24 mouse cellular contexts compared by ENCODE assay signal in the genomic region with DNA sequence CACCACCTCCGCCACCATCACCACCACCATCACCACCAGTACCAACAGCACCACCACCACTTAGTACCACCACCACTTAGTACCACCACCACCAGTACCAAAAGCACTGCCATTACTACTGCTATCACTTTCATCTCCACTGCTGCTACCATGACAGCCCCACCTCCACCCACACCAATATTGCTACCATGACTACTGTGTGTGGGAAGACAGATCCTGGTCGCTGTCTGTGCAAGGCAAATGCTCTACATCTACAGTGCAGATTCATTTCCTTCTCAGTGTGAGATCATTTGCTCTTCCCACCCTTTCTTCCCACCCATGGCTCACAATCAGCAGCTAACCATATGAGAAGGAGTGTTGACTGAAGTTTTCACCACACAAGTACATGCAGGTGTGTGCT. TPM values are rescaled to one million over a fixed set of nuclear protein-coding genes. Genes with fewer than 3 reads are reported as not detected.
DNase-seq lines count a peak whose midpoint lies in the region; ATAC-seq and TF ChIP-seq lines count a peak whose summit lies in the region.
"Had no signal": no experiment of that assay in that cellular context is flagged by ENCODE, and none has a peak within 500 bp of the region (broad histone marks: within the 10 kb centered on the region; RNA-seq: fewer than 3 reads in every experiment).

No protein-coding gene starts in this region.

- H3K27ac ChIP-seq in forebrain, embryonic 11.5 days (ENCODE audit: low read depth, low read length) = no peak overlapping the region
- no peak overlapping the region for H3K27ac ChIP-seq in forebrain, embryonic 13.5 days
- no peak overlapping the region for H3K27ac ChIP-seq in hindbrain, postnatal 0 days
- H3K27ac ChIP-seq in hindbrain, embryonic 12.5 days = no peak overlapping the region
- no peak overlapping the region for H3K27ac ChIP-seq in midbrain, embryonic 14.5 days (replicated peaks; ENCODE audit: low read depth, low read length)
- H3K27ac ChIP-seq: embryonic facial prominence, embryonic 13.5 days; hindbrain, embryonic 15.5 days; kidney, embryonic 15.5 days; midbrain, embryonic 15.5 days had no signal

- no peaks in the 10 kb centered on the region for H3K27me3 ChIP-seq in forebrain, embryonic 11.5 days (ENCODE audit: control insufficient read depth, insufficient read depth, low read length)
- no peaks in the 10 kb centered on the region for H3K27me3 ChIP-seq in forebrain, embryonic 13.5 days
- H3K27me3 ChIP-seq in hindbrain, postnatal 0 days (ENCODE audit: insufficient read depth, low read length) = no peaks in the 10 kb centered on the region
- H3K27me3 ChIP-seq in hindbrain, embryonic 12.5 days = no peaks in the 10 kb centered on the region
- H3K27me3 ChIP-seq in midbrain, embryonic 14.5 days (ENCODE audit: control insufficient read depth, insufficient read depth, low read length) = no peaks in the 10 kb centered on the region
- H3K27me3 ChIP-seq: embryonic facial prominence, embryonic 13.5 days; heart, embryonic 12.5 days; hindbrain, embryonic 15.5 days; kidney, embryonic 15.5 days; midbrain, embryonic 15.5 days had no signal

- H3K9me3 ChIP-seq in forebrain, embryonic 11.5 days (ENCODE audit: control insufficient read depth, low read length) = no peaks in the 10 kb centered on the region
- H3K9me3 ChIP-seq in forebrain, embryonic 13.5 days (replicated peaks) = no peaks in the 10 kb centered on the region
- H3K9me3 ChIP-seq in hindbrain, postnatal 0 days (ENCODE audit: low read length) = no peaks in the 10 kb centered on the region
- H3K9me3 ChIP-seq in hindbrain, embryonic 12.5 days (replicated peaks) = no peaks in the 10 kb centered on the region
- H3K9me3 ChIP-seq in midbrain, embryonic 14.5 days (ENCODE audit: control insufficient read depth, low read length) = no peaks in the 10 kb centered on the region
- H3K9me3 ChIP-seq: embryonic facial prominence, embryonic 13.5 days; heart, embryonic 12.5 days; hindbrain, embryonic 15.5 days; kidney, embryonic 15.5 days; megakaryocyte, embryonic 14.5 days; midbrain, embryonic 15.5 days had no signal

- H3K9ac ChIP-seq in forebrain, embryonic 11.5 days (ENCODE audit: low read length) = no peak overlapping the region
- no peak overlapping the region for H3K9ac ChIP-seq in forebrain, embryonic 13.5 days
- no peak overlapping the region for H3K9ac ChIP-seq in hindbrain, postnatal 0 days (replicated peaks; ENCODE audit: low read length)
- H3K9ac ChIP-seq in hindbrain, embryonic 12.5 days = no peak overlapping the region
- no peak overlapping the region for H3K9ac ChIP-seq in midbrain, embryonic 14.5 days (replicated peaks; ENCODE audit: low read length)
- H3K9ac ChIP-seq: embryonic facial prominence, embryonic 13.5 days; heart, embryonic 12.5 days; hindbrain, embryonic 15.5 days; kidney, embryonic 15.5 days; midbrain, embryonic 15.5 days had no signal

- H3K36me3 ChIP-seq in forebrain, embryonic 11.5 days (ENCODE audit: control insufficient read depth, insufficient read depth, low read length) = no peaks in the 10 kb centered on the region
- H3K36me3 ChIP-seq in forebrain, embryonic 13.5 days (ENCODE audit: poor library complexity, severe bottlenecking) = peaks cover 27% of the 10 kb centered on the region
- peaks cover 6% of the 10 kb centered on the region; the same call in 1 of the 2 replicates for H3K36me3 ChIP-seq in hindbrain, postnatal 0 days (ENCODE audit: insufficient read depth, low read length)
- peaks cover 36% of the 10 kb centered on the region for H3K36me3 ChIP-seq in hindbrain, embryonic 12.5 days
- H3K36me3 ChIP-seq in midbrain, embryonic 14.5 days (ENCODE audit: control insufficient read depth, insufficient read depth, low read length) = peaks cover 32% of the 10 kb centered on the region

- ATAC-seq in forebrain, embryonic 11.5 days (replicated peaks; ENCODE audit: low FRiP score) = no peak
- no peak for ATAC-seq in forebrain, embryonic 13.5 days
- ATAC-seq in hindbrain, postnatal 0 days = peak; percentile 27; the same call in 1 of the 2 replicates
- ATAC-seq in hindbrain, embryonic 12.5 days (ENCODE audit: low FRiP score) = no peak
- ATAC-seq in midbrain, embryonic 14.5 days (ENCODE audit: low FRiP score, low TSS enrichment) = no peak
- ATAC-seq: intestine, embryonic 16.5 days; midbrain, embryonic 15.5 days had no signal

- DNase-seq in forebrain, embryonic 11.5 days (ENCODE audit: low spot score) = peak; percentile 16
- no peak for DNase-seq in hindbrain, postnatal 0 days (ENCODE audit: low spot score)
- DNase-seq in right cerebral cortex, adult 2 months (ENCODE audit: low spot score in 2 of 2) = peak; percentile 65 to 70
- DNase-seq in right cerebral cortex, postnatal 14 days = no peak
- no peak for DNase-seq in cerebellum, postnatal 25 days
- DNase-seq in midbrain, embryonic 14.5 days = no peak
- DNase-seq: adrenal gland, adult 2 months; cerebellum, adult 9-10 months; gastrocnemius, postnatal 36 days; heart, postnatal 14 days; kidney, postnatal 4 days; lung, adult 2 months; thymus, postnatal 36 days had no signal

- TF ChIP-seq CTCF in hindbrain, postnatal 0 days (IDR thresholded peaks at IDR 0.05; ENCODE audit: low read depth) = no peak

- no peak overlapping the region for H3K4me2 ChIP-seq in forebrain, embryonic 11.5 days (ENCODE audit: low read depth, low read length, severe bottlenecking)
- H3K4me2 ChIP-seq in forebrain, embryonic 13.5 days = no peak overlapping the region
- no peak overlapping the region for H3K4me2 ChIP-seq in hindbrain, postnatal 0 days (ENCODE audit: low read depth, low read length)
- H3K4me2 ChIP-seq in hindbrain, embryonic 12.5 days (replicated peaks) = no peak overlapping the region
- no peak overlapping the region for H3K4me2 ChIP-seq in midbrain, embryonic 14.5 days (ENCODE audit: low read length)
- H3K4me2 ChIP-seq: embryonic facial prominence, embryonic 13.5 days; heart, embryonic 12.5 days; hindbrain, embryonic 15.5 days; kidney, embryonic 15.5 days; liver, embryonic 11.5 days; midbrain, embryonic 15.5 days had no signal

- 90% methylated on average over 2 of the region's 2 CpGs for WGBS in forebrain, embryonic 11.5 days
- WGBS in forebrain, embryonic 13.5 days = 98% methylated on average over 2 of the region's 2 CpGs
- 88% methylated on average over 2 of the region's 2 CpGs for WGBS in hindbrain, postnatal 0 days
- WGBS in hindbrain, embryonic 12.5 days = 90% methylated on average over 2 of the region's 2 CpGs
- WGBS in midbrain, embryonic 14.5 days = 85% methylated on average over 2 of the region's 2 CpGs

- H3K4me3 ChIP-seq in forebrain, embryonic 11.5 days (ENCODE audit: low read depth, low read length) = no peak overlapping the region
- no peak overlapping the region for H3K4me3 ChIP-seq in forebrain, embryonic 13.5 days
- no peak overlapping the region for H3K4me3 ChIP-seq in hindbrain, postnatal 0 days (ENCODE audit: low read length)
- no peak overlapping the region for H3K4me3 ChIP-seq in hindbrain, embryonic 12.5 days
- H3K4me3 ChIP-seq in midbrain, embryonic 14.5 days (replicated peaks; ENCODE audit: low read depth, low read length) = no peak overlapping the region
- H3K4me3 ChIP-seq: embryonic facial prominence, embryonic 13.5 days; heart, embryonic 12.5 days; hindbrain, embryonic 15.5 days; kidney, embryonic 15.5 days; megakaryocyte, embryonic 14.5 days; midbrain, embryonic 15.5 days had no signal

- no peaks in the 10 kb centered on the region for H3K4me1 ChIP-seq in forebrain, embryonic 11.5 days (replicated peaks; ENCODE audit: control insufficient read depth, insufficient read depth, low read length)
- H3K4me1 ChIP-seq in forebrain, embryonic 13.5 days = peaks cover 22% of the 10 kb centered on the region
- H3K4me1 ChIP-seq in hindbrain, postnatal 0 days (ENCODE audit: insufficient read depth, low read length) = no peaks in the 10 kb centered on the region
- H3K4me1 ChIP-seq in hindbrain, embryonic 12.5 days = no peaks in the 10 kb centered on the region
- no peaks in the 10 kb centered on the region for H3K4me1 ChIP-seq in midbrain, embryonic 14.5 days (ENCODE audit: control insufficient read depth, insufficient read depth, low read length)
- H3K4me1 ChIP-seq: kidney, embryonic 15.5 days; midbrain, embryonic 15.5 days had no signal

RNA-seq across cellular contexts. Expression of a gene that starts 43.2 kb away (rescaled TPM):
- 0.79 and 1.1 TPM in 2 replicates for polyA plus RNA-seq in forebrain, embryonic 11.5 days (2014; fragmentation: Nextera tagmentation; extraction: Ambion mirVana)
- polyA plus RNA-seq in forebrain, embryonic 13.5 days (2015; fragmentation: Nextera tagmentation; extraction: Ambion mirVana) = 1.5 and 1.9 TPM in 2 replicates
- 2.3 and 3.7 TPM in 2 replicates for total RNA-seq in hindbrain, postnatal 0 days (2014; rRNA removed)
- 3.0 and 3.5 TPM in 2 replicates for polyA plus RNA-seq in hindbrain, postnatal 0 days (2015; fragmentation: Nextera tagmentation; extraction: Ambion mirVana)
- polyA plus RNA-seq in hindbrain, embryonic 12.5 days (2016; fragmentation: Nextera tagmentation; extraction: Ambion mirVana) = 1.8 and 2.0 TPM in 2 replicates
- 1.4 and 1.7 TPM in 2 replicates for polyA plus RNA-seq in midbrain, embryonic 14.5 days (2014; fragmentation: Nextera tagmentation; extraction: Ambion mirVana)
- total RNA-seq: gastrocnemius, postnatal 36 days; neutrophil, adult 5-6 weeks had no signal
- polyA plus RNA-seq: liver, embryonic 11.5 days had no signal

Comparison
In these comparisons a context has a peak if more than half of its experiments do, and no peak if none do; other contexts are left out.
1. DNase-seq: peak in forebrain, embryonic 11.5 days (single experiment) and right cerebral cortex, adult 2 months (2 of 2); none in hindbrain, postnatal 0 days (single experiment), right cerebral cortex, postnatal 14 days (single experiment), cerebellum, postnatal 25 days (0 of 2) and midbrain, embryonic 14.5 days (single experiment).